Mouse (Mus musculus): ENCODE measurements around the gene Ptprn2. TPM values are rescaled to one million over a fixed set of nuclear protein-coding genes. Genes with fewer than 3 reads are reported as not detected.

Ptprn2 gene
- total RNA-seq, 2 experiments from 2014 or later: 0.14 to 0.20 TPM

DNA sequence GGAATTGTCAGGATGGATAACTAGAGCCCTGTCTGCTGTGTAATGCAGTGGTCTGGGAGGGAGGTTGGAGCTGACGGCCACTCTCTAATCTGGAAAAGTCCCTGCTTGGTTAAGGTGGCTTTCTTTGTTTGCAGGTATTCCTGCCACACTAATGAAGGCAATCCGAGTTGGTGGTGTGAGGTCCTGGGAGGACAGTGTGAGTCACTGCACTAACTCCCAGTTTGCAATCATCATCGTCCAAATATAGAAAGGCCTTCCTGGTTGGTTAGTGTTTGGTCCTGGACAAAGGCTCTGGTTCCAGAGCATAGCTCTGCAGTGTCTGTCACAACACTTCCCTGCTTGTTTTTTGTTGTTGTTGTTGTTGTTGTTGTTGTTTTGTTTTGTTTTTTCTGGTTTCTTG is 102.0 kb downstream of the Ptprn2 start:
- DNase-seq: peak; percentile 23 to 28
- intact Hi-C loops (cut with DNase I): no loop called here

DNA sequence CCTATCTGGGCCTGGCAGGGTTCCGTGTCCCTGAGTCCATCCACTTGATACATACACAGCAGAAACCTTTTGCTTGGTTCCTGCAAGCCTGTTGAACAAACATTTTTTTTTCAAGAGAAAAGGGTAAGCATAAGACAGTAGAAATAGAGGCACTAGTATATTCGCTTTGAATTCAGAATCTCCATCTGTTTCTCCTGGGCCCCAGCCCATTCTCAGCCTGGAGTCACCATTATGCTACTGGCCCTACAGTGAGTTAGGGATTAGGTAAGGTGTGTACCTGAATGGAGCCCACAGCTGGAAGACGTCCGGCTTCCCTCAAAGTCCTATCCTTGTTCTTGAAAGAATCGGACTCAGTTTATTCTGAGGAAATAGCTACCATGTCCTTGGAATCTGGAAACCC is 104.6 kb downstream of the Ptprn2 start:
- intact Hi-C loops (cut with DNase I): no loop called here

DNA sequence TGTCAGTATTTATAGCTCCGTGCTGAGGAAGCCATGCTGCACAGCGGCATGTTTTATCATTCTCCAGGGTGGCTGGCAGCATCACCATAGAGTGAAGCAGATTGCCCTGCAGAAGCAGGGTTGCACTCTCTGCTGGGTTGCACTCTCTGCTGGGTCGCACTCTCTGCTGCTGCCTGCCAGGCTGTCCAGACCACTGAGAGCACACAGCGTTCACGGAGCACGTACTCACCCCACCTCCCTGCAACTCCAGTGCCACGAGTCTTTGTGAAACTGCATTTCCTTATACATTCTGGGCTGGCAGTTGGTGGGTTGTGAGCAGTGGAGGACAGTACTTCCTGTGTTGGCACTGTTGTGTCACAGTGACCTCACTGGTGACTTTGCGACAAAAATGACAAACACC is 108.9 kb downstream of the Ptprn2 start:
- intact Hi-C loops (cut with DNase I): no loop called here
- DNase-seq: no peak

More for the DNA sequence above, 104.6 kb downstream of the Ptprn2 start:
- no peak for DNase-seq

DNA sequence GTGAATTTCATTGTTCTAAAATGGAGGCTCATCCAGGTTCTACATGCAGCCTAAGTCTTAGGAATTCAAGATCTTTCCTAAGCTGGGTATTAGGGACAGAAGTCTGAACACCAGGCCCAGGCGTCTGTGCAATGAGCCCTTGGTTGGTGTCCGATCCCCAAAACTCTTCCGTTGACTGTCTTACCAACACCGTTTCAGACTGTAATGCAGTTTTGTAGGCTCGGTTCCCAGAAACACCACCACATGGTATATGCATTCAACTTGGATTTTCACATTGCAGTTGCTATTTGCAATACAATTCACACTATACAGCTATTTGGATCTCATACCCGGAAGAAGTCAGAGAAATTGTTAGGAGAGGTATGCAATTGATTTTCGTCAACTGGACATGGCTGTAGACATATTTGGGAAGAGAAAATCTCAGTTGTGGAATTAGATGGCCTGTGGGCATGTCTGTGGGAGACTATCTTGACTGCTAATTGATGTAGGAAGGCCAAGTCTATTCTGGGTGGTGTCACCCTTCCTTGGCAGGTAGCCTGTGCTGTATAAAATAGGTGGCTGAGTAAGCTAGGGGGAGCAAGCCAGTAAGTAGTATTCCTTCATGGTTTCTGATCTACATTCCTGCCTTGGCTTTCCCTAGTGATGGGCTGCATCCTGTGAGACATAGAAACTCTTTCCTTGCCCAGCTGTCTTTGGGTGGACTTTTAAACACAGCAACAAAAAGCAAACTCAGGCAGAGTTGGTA is 109.5 kb downstream of the Ptprn2 start:
- DNase-seq: no peak
- intact Hi-C loops (cut with DNase I): no loop called here

DNA sequence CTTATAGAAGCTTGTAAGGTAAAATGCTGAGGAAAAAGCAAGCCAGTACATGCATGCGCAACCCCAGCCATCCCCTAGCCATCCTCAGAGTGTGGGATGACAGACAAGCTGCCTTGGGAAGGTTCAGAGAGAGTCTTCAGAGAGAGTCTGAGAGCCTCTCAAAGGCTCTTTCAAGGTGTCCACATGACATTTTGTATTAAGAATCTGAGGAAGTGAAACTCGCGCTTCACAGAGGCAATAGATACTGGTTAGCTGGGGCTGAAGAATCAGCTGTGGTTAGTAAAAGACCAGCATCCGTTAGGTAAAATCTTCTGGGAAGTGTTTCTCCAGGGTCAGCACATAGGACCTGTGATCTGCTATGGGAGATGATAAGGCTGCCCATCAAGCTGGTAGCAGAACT is 110.2 kb downstream of the Ptprn2 start:
- intact Hi-C loops (cut with DNase I): no loop called here
- no peak for DNase-seq

DNA sequence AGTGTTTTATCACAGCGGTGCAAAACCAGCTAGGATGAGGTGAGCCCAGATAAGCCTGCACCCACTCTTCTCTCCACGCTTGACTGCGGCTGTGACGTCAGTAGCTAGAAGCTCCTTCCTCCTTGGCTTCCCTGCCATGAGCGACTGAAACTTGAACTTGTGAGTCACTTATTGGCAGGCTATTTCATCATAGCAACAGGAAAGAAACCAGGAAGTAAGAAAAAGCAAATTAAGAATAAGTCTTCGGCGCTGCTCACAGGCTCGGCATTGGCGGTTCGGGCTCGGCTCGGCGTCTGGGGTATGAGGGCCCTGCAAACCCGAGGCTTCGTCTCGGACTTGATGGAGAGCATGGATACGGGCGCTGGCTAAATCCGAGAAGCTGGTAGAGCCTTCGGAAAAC is 111.5 kb downstream of the Ptprn2 start:
- intact Hi-C loops (cut with DNase I): no loop called here
- DNase-seq: no peak

DNA sequence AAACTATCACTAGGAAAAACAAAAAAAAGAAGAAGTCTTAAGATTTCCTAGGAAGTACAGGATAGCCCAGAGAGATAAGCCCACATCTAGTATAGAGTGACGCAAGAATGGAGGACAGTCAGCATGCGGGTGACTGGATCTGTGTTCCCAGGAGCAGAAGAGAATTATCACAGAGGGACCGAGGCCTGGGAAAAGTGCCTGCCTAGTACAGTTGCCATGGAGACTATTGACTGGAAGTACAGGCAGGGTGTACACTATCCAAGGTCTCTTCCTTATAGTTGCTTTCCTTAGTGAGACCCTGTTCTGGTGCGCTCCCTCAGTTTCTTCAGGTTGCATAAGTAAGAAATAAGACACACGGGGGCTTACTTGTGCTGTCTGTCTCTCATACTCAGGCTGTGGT is 112.2 kb downstream of the Ptprn2 start:
- no peak for DNase-seq
- intact Hi-C loops (cut with DNase I): no loop called here

DNA sequence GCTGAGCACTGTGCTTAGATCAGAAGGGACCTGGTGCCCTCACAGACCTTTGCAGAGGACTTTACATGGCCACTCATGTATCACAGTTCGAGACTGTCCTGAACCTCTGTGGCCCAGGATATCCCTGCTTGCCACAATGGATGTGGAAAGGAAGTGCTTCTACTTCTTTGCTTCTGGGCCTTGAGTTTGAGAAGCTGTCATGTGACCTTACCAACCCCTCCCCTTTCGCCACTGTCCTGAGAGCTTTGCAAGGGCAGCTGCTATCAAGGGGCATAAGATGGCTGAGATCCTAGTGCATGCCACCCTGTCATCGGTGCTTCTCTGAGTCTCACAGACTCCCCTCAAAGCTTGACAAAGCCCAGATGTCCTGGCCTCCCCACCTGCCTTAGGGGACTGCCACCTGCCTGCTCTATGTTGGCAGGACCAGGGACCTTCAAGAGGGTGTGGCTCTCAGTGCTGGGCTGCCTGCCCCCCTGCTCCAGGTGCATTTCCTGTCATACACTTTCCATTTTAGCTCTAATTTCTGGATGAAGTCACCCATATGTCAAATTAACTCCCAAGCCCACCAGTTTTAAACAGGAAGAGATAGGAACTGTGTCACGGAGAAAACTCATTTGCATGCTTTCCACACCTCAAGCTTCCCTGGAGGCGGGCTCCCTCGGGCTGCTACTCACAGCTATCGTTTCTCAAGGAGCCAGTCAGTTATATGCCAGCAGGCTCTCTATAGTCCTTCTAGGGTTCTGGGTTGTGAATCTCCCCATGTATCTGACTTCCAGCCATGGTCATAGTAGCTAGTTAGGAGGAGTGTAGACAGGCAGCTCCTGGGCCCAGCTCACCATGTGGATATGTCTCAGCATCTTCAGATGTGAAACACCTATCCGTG is 112.8 kb downstream of the Ptprn2 start:
- intact Hi-C loops (cut with DNase I): no loop called here
- peak; percentile 23 to 44 for DNase-seq

DNA sequence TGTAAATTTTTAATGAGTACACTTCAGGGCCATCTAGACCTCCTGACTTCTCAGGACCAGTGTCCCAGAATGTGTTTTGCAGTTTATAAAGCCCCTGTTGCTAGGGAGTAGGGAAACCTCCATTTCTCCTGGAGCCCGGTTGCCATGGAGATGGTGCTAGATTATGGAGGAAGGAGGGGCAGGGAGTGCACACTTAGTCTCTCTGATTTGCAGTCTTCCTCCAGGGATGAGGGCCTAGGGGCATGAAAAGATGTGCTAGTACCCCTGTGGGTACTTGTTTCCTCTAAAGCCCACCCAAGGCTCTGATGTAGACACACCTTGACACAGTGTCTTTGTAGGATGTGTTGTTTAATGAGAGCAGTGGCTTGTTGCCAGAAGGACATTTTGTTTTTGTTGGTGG is 114.0 kb downstream of the Ptprn2 start:
- intact Hi-C loops (cut with DNase I): no loop called here
- no peak for DNase-seq

DNA sequence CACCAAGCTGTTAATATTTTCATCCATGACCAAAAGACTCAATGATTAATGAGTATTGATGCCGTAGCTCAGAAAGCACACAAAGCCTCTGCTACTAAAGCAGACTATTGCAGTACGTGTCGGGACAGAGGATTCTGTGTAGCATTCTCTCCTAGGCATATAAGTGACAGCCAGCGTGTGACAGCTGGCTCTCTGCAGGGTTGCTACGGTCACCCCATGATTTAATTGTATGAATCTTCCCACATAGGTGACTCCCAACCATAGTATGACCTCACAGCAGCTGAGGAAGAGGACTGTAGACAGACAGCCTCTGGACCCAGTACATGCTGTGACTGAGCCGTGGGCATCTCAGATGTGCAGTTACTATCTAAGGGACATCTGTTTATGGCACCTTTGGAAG is 114.5 kb downstream of the Ptprn2 start:
- intact Hi-C loops (cut with DNase I): no loop called here
- DNase-seq: no peak

DNA sequence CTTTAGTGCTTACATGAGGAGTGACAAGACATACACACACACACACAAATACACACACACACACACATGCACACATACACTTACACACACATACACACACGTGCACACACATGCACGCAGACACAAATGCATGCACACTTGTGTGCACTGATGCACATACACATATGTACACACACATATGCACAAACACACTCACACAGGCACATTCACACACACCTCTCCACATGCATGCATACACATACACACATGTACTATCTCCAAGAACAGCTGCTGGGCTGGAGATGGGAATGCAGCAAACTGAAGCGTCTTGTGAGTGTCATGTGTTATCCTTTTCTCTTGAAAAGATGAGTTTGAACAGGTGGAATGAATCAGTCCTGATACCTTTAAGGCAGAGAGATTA is 115.9 kb downstream of the Ptprn2 start:
- no peak for DNase-seq

DNA sequence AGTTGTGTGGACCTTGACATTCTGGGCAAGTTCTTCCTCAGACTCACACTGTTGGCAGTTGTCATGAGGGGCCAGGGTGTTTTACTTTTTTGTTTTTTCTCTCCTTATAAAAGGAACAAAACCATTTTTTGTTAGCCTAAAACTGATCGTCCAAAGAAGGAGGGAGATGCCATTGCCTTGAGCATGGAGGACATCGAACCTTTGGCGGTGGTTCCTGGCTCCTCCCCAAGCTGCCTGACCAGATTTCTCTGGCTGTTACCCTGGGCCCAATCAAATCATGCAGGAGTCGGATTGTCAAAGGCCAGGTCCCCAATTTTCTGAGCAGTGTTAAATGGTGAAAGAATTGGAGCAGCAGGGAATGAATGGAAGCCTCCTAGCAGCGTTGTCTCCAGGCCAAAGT is 116.4 kb downstream of the Ptprn2 start:
- intact Hi-C loops (cut with DNase I): no loop called here

More for the DNA sequence above, 115.9 kb downstream of the Ptprn2 start:
- intact Hi-C loops (cut with DNase I): no loop called here

DNA sequence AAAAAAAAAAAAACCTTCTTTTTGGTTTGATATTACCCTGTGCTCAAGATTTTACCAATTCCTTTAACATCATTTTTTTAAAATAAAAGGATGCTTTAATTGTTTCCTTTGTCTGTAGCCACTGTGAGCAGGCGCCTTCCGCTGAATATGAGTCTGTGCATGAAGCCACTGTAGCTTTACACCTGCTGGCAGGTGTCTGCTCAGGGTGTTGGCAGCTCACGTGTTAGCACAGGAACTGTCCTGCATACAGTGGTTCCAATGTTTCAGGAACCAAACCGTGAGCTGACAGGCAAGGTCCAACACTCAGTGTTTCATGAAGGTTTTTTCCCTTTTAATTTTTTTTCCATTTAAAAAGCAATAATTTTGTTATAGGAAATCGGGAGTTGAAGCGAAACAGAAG is 123.1 kb downstream of the Ptprn2 start:
- no peak for DNase-seq
- intact Hi-C loops (cut with DNase I): no loop called here

More for the DNA sequence above, 116.4 kb downstream of the Ptprn2 start:
- DNase-seq: no peak

DNA sequence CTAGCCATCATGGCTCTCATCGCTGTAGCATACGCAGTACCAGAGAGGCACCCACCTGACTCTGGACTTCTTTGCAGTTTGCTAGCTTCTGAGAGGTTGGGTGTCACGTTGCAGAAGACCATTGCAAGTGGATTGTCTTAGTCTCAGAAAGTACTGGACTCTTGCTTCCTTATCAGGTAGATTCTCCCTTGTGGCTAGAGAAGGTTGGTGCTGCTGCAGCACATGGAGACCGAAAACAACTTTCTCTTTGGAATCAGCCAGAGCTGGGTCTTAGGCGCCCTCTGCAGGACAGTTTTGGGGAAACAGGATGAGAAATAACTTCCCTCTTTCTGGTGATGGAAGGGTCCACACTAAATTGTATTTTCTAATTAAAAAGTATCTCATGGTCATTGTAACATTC is 134.3 kb downstream of the Ptprn2 start:
- intact Hi-C loops (cut with DNase I): loop anchor here (2.0 to 10.0 kb wide), 3 partner anchors 193 to 735 kb away; no protein-coding TSS in a partner anchor
- DNase-seq: peak; percentile 71 to 86

DNA sequence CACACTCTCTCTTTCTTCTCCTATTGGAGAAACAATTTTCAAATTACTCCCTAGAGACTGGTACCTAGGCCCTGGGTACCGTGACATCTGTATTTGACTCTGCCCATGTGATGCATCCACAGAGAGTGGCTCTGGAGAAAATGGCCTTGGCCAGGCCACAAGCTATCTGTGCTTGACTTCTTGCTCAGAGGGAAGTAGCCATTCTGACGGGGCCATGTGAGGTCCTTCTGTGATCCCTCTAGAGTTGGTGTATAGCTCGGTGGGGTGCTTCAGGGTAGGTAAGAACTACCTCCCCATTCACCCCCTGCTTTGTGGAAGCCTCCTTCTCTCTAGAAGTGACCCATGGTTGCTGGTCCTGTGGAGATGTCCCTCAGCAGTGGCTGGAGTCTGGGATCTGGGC is 134.8 kb downstream of the Ptprn2 start:
- no peak for DNase-seq
- intact Hi-C loops (cut with DNase I): loop anchor here (5.0 to 10.0 kb wide), 2 partner anchors 193 to 735 kb away; no protein-coding TSS in a partner anchor

DNA sequence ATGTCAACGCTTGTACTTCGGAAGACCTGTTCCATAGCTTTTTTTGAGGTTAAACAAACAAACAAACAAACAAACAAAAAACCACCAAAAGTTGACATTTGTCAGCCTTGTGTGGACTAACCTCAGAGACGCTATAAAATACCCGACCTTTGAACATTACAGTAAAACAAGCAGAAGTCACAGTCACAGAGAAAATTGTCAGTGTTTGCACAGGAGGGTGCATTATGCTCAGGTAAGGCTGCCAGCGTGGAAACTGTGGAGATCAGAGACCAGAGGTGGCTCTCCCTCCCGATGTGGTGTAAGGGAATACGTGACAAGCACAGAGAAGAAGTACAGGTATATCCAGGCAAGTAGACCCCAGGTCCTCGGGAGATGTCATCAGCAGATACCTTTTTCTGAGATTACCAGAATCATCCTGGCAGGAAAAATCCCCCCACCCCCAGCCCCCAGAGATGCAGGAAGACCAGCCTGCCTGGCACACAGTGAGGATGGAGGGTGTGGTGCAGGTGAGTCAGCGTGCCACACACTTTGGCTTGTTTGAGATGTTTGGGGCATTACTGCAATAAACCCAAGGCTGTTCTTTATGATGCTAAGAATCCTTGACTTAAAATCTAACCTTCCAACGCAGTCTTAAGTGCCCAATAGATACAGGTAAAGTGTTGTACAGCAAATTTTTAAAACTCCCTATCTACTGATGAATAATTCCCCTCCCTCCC is 136.0 kb downstream of the Ptprn2 start:
- DNase-seq: no peak

DNA sequence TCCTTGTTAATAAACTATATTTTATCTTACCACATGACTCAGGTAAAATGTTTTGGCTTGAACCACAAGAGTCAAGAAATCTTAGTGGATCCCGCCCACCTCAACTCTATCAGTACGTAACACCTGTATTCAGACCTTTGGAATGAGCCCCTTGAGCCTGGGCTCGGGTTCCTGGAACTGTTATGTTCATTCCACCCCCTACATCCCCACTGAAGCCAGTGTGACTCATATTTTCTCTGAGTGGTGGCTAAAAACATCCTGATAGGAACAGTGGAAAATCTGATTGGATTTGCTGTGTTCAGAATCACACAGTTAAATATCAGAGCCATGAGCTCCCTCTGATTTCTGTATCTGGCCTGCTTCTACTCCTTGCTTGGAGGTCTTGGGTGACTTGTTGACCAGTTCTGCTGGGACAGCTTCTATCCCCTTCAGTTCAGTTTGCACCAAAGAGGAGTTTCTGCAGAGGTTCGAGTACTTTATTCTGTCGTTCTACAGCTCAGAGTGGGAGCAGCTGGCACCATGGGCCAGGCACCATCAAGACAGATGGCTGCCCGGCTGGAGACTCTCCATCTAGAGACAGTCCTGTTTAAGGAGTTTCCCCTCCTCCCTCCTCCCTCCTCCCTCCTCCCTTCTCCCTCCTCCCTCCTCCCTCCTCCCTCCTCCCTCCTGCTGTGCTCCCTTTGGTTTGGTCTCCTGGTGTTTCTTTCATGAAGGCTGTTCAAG is 137.3 kb downstream of the Ptprn2 start:
- intact Hi-C loops (cut with DNase I): loop anchor here (5.0 to 10.0 kb wide), 2 partner anchors 196 to 732 kb away; no protein-coding TSS in a partner anchor
- no peak for DNase-seq

More for the DNA sequence above, 136.0 kb downstream of the Ptprn2 start:
- intact Hi-C loops (cut with DNase I): loop anchor here (5.0 to 10.0 kb wide), 2 partner anchors 194 to 733 kb away; no protein-coding TSS in a partner anchor

DNA sequence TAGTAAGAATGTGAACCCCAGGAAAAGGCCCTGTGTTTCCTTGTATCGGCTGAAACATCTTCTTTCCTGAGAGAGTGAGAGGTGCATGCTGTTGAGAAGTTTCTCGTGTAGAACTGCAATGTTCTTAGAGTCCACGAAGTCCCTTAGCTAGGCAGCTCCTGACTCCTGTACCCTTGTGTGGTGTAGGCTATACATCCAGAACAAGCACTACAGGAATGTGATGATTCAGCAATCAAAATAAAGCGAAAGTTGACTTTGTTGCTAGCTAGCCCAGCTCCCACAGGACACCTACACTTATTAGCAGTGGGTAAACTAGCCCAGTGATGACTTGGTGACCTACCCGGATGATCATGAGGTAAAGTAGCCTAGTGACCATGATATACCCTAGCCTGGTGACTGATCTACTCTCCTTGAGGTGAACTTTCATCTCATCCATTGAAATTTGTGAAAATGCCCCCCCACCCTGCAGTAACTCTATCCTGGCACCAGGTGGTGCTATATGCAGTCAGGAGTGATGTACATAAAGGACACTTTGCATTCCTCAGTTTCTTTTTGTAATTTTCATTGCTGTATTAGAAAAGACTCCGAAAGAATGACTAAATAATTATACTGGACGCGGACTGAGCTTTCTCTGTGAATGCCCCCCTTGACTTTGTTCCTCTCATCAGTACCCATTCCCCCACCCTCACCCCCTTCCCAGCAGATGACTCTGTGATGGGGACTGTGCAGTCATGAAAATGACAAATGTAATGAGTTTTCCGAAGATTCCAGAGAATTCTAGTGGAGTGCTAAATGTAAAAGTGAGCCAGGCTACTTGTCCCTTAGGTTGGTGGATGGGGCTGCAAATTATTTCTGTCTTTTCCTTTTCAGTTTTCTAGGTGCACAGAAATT is 140.1 kb downstream of the Ptprn2 start:
- peak; percentile 31 to 51 for DNase-seq
- intact Hi-C loops (cut with DNase I): loop anchor here (2.0 to 10.0 kb wide), 2 partner anchors 701 to 729 kb away; no protein-coding TSS in a partner anchor

DNA sequence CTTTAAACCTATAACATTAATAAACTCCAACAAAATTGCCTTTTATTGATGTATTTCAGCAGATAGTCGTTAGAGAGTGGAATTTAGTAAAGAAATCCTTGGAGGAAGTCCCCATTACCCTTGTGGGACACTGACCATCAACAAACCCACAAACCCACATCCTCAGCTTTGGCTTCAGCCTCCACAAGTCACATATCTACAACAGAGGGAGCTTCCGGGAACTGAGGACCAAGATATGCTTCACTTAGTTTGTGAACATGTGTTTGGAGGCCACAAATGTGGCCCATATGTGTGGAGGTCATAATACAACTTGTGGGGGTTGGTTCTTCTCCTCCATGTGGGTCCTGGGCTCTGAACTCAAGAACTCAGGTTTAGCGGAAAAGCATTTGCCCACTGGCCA is 143.5 kb downstream of the Ptprn2 start:
- DNase-seq: no peak
- intact Hi-C loops (cut with DNase I): loop anchor here (10.0 kb wide), 1 partner anchor 726 kb away; no protein-coding TSS in a partner anchor

Data from heart, postnatal 10 days (tissue).